Mouse (Mus musculus): Measurements from ENCODE around the gene Polr3b.
A peak's percentile ranks its signal among the peaks of the same experiment; 100 is the strongest.

Polr3b gene

DNA sequence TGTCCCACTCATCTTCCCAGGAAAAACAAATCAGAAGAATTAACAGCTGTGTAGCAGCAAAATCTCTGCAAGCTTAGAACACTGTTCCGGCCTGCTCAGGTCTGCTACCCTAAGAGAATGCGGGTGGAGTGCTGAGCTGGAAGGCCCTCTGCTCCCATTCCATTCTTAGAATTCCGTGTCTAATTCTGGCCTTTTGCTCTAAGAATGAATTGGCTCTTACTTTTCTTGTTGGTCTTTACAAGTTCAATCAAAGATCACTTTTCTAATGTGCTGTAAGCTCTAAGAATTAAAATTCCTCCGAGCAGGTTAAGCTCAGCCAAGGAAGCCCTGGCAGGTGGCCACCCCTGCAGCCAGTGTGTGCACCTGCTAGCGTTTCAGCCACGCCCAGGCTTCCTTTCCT lies 90.4 kb downstream of the Polr3b start:
- no peak for DNase-seq

DNA sequence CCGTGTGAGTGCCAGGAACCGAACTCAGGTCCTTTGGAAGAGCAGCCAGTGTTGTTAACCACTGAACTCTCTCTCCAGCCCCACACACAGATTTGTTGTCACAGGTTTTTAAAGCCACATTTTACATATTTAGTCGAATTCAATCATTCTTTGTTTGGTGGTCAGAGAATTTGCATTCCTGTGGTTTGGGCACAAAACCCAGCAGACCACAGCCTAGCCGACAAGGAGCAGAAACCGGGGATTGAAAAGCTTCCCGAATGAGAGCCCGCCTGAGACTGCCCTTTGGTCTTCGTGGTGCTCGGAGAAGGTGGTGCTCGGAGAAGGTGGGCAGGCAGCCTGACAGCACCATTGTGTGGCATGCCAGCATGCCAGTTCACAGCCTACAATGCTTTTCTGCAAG lies 91.0 kb downstream of the Polr3b start:
- DNase-seq = no peak

DNA sequence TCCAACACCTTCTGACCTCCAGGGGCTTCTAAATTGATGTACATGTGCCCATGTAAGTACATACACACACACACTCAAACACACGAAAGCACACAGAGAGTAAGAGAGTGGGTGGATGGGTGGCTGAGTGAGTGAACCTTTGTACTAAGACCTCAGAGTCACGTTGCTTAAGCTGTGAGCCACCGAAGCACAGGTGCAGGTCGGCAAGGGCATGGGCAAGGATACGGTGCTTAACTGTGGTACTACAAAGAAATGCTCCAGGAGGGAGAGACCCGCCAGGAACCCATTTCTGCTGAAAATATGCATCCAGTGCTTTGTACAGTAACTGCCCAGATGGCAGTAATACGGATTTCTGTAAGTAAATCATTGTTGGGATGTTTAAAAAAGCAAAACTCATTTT lies 93.5 kb downstream of the Polr3b start:
- no peak for DNase-seq

DNA sequence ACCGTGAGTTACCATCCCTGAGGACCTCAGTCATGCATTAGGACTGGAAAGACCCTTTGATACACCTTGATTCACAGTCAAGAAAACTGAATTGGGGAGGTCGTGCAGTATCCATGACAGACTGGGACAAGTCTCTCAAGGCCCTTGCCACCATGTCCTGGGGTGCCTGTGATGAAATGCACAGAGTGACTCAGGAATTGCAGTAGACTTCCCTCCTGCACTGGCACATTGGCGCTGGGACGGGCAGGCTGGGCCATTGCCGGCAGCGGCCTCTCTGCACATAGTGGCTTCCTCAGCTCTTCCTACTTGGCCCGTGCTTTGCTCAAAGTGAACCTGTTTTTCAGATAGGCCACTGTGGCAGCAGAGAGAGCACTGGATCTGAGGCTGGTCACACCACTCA lies 94.5 kb downstream of the Polr3b start:
- no peak for DNase-seq

DNA sequence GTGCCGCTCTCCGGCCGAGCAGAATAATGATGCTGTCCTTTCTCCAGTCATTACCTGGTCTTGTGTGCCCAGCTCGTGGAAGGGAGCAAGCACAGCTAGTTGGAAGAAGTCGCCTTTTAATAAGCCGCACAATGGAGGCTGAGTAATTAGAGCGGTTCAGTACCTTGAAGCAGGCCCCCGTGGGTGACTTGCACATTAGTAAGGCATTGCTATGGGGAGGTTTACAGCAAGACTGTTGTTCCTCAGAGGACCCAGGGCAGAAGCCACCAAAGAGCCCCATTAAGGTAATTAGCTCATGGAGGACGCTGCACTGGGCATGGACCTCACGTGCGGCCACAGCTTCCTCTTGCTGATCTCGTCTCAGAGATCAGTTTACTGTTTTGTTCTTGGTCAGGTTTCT lies 100.6 kb downstream of the Polr3b start:
- DNase-seq = no peak

- no peak for DNase-seq
Observed at GRCm38 (mm10) chr10:84727005-84727404, 104.9 kb downstream of the Polr3b start.

DNA sequence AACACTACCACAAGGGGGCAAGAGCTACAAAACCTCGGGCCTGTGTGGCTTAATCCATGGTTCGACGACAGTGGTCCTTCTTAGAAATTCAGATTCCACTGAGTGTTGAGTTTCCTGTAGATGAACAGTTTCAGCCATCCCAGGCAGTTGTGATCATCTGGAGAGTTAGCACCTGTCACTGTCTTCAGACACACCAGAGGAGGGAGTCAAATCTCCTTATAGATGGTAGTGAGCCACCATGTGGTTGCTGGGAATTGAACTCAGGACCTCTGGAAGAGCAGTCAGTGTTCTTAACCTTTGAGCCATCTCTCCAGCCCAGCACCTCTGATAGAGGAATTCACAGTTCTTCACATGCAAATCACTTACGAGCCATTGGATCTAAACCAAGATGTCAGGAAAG lies 105.7 kb downstream of the Polr3b start:
- DNase-seq = no peak

GRCm38 (mm10) chr10:84730078-84730477 lies 108.0 kb downstream of the Polr3b start:
- DNase-seq = no peak

DNA sequence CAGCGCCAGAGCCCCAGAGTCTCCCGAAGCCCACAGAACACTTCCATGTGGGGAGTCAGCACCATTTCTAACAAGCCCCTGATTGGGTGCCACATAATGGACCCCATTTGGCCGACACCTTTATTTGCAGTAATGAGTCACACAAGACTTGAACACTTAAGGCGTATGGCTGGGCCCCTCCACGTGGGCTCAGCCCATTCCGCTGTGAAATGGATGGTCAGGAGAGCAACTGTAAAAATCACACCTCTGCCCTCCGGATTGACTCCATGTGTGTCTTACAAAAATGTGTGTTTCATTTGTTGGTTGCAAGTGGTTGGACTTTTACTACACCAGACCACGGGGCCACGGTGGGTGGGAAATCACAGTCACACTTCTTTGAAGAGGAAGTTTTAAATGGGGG lies 108.9 kb downstream of the Polr3b start:
- DNase-seq = no peak

GRCm38 (mm10) chr10:84733511-84733910 lies 111.4 kb downstream of the Polr3b start:
- no peak for DNase-seq

- DNase-seq = peak; percentile 17
Observed at GRCm38 (mm10) chr10:84754851-84755785, 133.0 kb downstream of the Polr3b start.

GRCm38 (mm10) chr10:84755786-84756203 lies 133.7 kb downstream of the Polr3b start, which contains the start of gene Rfx4:
Gene Rfx4, plus strand, starts transcription at chr10:84756062.
- DNase-seq = no peak

GRCm38 (mm10) chr10:84756435-84757095 lies 134.5 kb downstream of the Polr3b start:
- no peak for DNase-seq

DNA sequence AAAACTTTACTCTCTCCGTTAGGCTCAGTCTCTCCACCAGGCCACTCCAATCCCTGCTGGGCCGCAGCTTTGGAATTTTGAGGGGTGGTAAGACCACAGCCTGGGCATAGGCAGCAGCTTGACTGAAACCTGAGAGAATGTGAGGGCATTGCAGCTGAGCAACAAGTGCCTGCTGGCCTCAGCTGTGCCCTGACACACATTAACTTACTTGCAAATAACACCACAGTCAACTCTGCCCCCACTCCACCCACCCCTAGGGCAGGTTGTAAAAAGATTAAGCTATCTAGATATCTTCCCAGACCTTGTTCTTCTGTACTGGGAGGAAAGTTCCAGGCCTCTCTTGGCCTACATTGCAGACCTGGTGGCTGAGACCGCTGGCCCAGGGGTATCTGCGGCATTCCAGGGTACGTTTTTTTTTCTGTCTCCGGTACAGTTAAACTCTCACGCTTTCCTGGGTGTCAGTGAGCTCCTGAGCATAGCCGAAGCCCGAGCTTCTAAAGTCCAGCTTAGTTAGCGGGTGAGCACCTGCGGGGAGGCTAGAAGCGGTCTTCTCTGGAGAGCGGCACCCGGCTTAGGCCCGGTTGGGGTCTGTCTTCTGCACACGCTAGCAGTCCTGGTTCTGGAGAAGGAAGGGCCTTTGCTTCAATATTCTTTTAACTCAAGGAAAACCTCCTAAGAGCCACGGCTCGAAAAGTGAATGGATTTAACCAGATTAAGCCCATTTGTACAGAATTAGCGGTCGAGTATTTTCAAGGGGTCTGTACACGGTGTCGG lies 135.5 kb downstream of the Polr3b start:
- no peak for DNase-seq

DNA sequence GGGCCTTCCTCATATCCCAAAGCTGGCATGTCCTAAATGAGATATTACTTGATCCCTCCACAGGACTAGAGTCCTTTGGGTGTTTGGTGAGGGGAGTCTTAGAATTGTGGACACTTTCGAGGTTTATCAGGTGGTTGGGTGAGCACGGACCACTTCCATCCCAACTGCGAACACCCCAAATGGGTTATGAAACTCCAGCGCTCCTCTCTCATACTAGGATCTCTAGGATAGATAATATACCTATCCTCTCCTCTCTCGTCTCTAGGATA lies 136.0 kb downstream of the Polr3b start:
- DNase-seq = no peak

- DNase-seq = no peak
Observed at GRCm38 (mm10) chr10:84758483-84759431, 136.7 kb downstream of the Polr3b start.

GRCm38 (mm10) chr10:84759511-84760117 lies 137.5 kb downstream of the Polr3b start:
- DNase-seq = no peak

GRCm38 (mm10) chr10:84760118-84761111 lies 138.3 kb downstream of the Polr3b start:
- DNase-seq = no peak

DNA sequence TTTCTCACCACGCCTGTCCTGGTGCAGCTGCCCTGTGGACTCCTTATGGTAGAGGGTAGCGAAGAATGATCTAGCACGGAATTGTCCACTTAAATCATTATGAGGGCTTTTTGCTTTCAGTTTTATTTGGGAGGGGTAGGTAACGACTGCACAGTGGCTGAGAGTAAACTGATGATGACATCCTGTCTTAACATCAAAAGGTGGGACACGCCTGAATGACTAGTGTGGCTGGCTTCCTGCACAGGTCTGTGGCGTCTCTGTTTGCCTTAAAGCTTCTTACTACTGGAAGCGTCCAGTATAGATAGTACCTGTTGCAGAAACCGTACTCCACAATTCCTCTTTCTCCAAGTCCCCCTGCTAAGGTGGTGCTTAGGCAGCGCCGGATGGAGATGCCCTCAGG lies 146.7 kb downstream of the Polr3b start:
- DNase-seq = no peak

- no peak for DNase-seq
Observed at GRCm38 (mm10) chr10:84772380-84773130, 150.5 kb downstream of the Polr3b start.
